Mouse (Mus musculus): ENCODE data around the gene Carmil3.

GRCm38 (mm10) chr14:55469041-55469440 lies 21.4 kb upstream of the Carmil3 start:
- TF ChIP-seq EP300 (optimal IDR thresholded peaks at IDR 0.05): no peak
- TF ChIP-seq CTCF (IDR thresholded peaks at IDR 0.05; ENCODE audit: low read depth): no peak
